Mouse (Mus musculus): ENCODE data around the gene Ppp4r3b.

DNA sequence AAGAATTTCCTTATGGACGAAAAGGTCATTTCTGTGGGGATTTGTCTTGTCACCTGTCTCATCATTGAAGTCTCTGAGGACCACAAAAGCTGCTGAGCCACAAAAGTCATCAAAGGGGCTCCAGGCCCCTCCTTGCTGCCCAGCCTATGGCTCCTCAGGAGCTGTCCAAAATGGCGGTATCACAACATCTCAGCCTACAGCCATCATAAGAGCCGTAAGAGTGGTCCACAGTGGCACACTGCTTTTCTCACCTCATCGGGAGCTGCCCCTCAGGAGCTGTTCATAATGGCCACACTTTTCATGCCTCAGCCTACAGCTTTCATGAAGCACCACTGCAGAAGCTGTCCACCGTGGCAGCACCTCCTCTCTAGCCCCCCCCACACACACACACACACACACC is 75.7 kb downstream of the Ppp4r3b start:
- TF ChIP-seq POLR2A (IDR thresholded peaks at IDR 0.05; ENCODE audit: control insufficient read depth, extremely low read depth, insufficient read depth, low read length, poor library complexity), result no peak
- TF ChIP-seq CTCF (IDR thresholded peaks at IDR 0.05; ENCODE audit: borderline replicate concordance, control insufficient read depth, extremely low read depth, insufficient read depth, low read length, poor library complexity), result no peak

Data from thymus, adult 2 months (tissue).